Mouse (Mus musculus) kidney, adult 9 months (tissue): ENCODE results near the gene Foxc2.
"Not testable (repeated sequence)": the region's sequence is repeated elsewhere in the genome, so short reads cannot be mapped to it uniquely, and the experiment has no call there.

Experiments
- DNase-seq: peaks from one replicate; pipeline ENCODE4 v3.0.0; 2022

Gene Foxc2

GRCm38 (mm10) chr8:121119635-121120455 is 3.9 kb downstream of the Foxc2 start:
- no peak for DNase-seq

- no peak for DNase-seq
Measured at GRCm38 (mm10) chr8:121120456-121121419, 4.8 kb downstream of the Foxc2 start.

- DNase-seq, result no peak
Measured at GRCm38 (mm10) chr8:121121704-121122103, 5.7 kb downstream of the Foxc2 start.

- DNase-seq, result no peak
Measured at GRCm38 (mm10) chr8:121122368-121122767, 6.4 kb downstream of the Foxc2 start.

GRCm38 (mm10) chr8:121123113-121123512 is 7.1 kb downstream of the Foxc2 start:
- DNase-seq, result no peak

- DNase-seq, result no peak
Measured at GRCm38 (mm10) chr8:121124547-121125239, 8.7 kb downstream of the Foxc2 start.

GRCm38 (mm10) chr8:121125311-121125876 is 9.4 kb downstream of the Foxc2 start:
- DNase-seq, result peak; percentile 68

- no peak for DNase-seq
Measured at GRCm38 (mm10) chr8:121126191-121126590, 10.2 kb downstream of the Foxc2 start.

GRCm38 (mm10) chr8:121126694-121127093 is 10.7 kb downstream of the Foxc2 start:
- no peak for DNase-seq

- no peak for DNase-seq
Measured at GRCm38 (mm10) chr8:121127291-121127701, 11.3 kb downstream of the Foxc2 start.

GRCm38 (mm10) chr8:121127756-121128375 is 11.9 kb downstream of the Foxc2 start, which contains the start of gene Foxl1:
Gene Foxl1 (plus strand): TSS chr8:121127940.
- no peak for DNase-seq

- no peak for DNase-seq
Measured at GRCm38 (mm10) chr8:121128531-121129264, 12.7 kb downstream of the Foxc2 start.

- DNase-seq, result no peak
Measured at GRCm38 (mm10) chr8:121129265-121129940, 13.4 kb downstream of the Foxc2 start.

GRCm38 (mm10) chr8:121130522-121130921 is 14.6 kb downstream of the Foxc2 start:
- DNase-seq, result no peak

GRCm38 (mm10) chr8:121132961-121133513 is 17.1 kb downstream of the Foxc2 start:
- no peak for DNase-seq

GRCm38 (mm10) chr8:121134102-121134501 is 18.1 kb downstream of the Foxc2 start:
- no peak for DNase-seq

GRCm38 (mm10) chr8:121134512-121134911 is 18.5 kb downstream of the Foxc2 start:
- DNase-seq, result no peak

GRCm38 (mm10) chr8:121136856-121137255 is 20.9 kb downstream of the Foxc2 start:
- DNase-seq, result no peak

GRCm38 (mm10) chr8:121145457-121146134 is 29.6 kb downstream of the Foxc2 start:
- not testable (repeated sequence) for DNase-seq
